Mouse (Mus musculus): ENCODE measurements around the gene Fads3. TPM values are rescaled to one million over a fixed set of nuclear protein-coding genes. Genes with fewer than 3 reads are reported as not detected.
A peak's percentile ranks its signal among the peaks of the same experiment; 100 is the strongest.

Gene Fads3
- polyA plus RNA-seq, 1 experiment from 2014 or later, result 5.3 TPM

DNA sequence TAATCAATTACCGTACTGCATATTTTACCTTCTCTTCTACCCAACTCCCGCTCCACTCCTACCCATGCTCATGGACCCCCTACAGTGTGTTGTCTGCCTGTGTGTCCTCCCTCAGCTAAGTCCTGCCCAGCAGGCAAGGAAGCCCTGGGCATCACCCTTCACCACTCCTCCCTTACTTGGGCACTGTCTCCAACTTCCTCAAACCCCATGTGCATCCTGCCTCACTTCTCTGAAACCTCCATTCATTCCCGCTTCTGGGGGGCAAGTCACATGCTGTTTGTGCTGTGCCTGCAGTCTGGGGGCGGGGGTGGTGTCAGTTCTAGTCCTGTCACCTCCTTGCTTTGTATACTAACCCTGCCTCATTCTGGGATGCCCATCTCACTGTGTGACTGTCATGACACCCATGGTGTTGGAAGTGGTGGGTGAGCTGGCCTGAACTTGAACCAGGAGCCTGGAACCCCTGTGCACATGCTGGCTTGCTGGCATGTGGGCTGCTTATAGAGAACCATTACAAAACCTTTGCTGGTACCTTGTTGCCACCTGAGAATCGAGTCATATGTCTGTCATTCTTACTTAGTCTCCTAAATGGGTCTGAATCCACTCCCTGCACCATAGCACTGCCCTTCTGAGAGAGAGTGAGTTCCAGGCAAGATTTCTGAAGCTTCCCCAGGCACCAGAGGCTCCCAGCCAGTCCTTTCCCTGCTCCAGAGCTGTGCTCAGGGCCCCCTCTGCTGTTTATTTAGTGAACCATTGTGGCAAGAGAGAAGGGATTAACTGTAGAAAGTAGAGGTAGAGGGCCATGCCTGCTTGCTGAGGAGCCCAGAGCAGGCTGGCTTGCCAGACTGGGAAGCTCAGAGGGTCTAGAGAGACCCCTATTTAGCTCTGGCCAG is 18.7 kb upstream of the Fads3 start:
- H3K9me3 ChIP-seq (replicated peaks), result no peaks in the 10 kb centered on the region
- 75% methylated on average over 5 of the region's 5 CpGs for WGBS (ENCODE audit: insufficient replicate concordance)
- peaks cover 86% of the 10 kb centered on the region for H3K4me1 ChIP-seq (replicated peaks)
- 0 out of 2 replicates have a peak overlapping the region, but pooled peaks have one; percentile 3 for H3K4me3 ChIP-seq (replicated peaks)
- no peaks in the 10 kb centered on the region for H3K27me3 ChIP-seq
- H3K36me3 ChIP-seq, result peaks cover 94% of the 10 kb centered on the region
- DNase-seq (no peak), ATAC-seq (ENCODE audit: low read depth) (no peak)
- peak overlapping the region; percentile 58 for H3K27ac ChIP-seq
- H3K4me2 ChIP-seq, result peak overlapping the region; percentile 25
- peak overlapping the region; percentile 41; the same call in 1 of the 2 replicates for H3K9ac ChIP-seq

DNA sequence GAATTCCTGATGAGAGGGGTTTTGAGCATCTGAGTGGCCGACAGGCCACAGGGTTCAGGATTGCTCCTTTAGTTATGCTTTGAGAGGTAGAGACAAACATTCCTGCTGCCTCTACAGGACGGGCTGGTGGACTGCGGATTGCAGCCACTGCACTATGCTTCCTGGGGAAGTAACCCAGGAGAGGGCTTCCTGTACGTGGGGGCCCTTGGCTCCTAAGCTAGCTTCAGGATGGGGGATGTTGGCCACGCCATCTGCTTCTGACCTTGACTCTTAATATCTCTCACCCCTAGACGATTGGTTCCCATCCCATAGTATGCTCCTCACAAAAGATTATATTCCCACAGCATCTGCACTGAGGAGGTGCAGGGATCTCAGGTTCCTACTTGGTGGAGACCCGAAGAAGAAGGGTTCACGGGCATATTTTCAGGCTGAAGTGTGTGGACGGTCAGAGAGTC is 18.0 kb upstream of the Fads3 start:
- DNase-seq (no peak), ATAC-seq (ENCODE audit: low read depth) (no peak)
- 0 out of 2 replicates have a peak overlapping the region, but pooled peaks have one; percentile 3 for H3K4me3 ChIP-seq (replicated peaks)
- no peaks in the 10 kb centered on the region for H3K27me3 ChIP-seq
- no peaks in the 10 kb centered on the region for H3K9me3 ChIP-seq (replicated peaks)
- peak overlapping the region; percentile 41; the same call in 1 of the 2 replicates for H3K9ac ChIP-seq
- 45% methylated on average over 9 of the region's 9 CpGs for WGBS (ENCODE audit: insufficient replicate concordance)
- H3K36me3 ChIP-seq, result peaks cover 98% of the 10 kb centered on the region
- peak overlapping the region; percentile 58 for H3K27ac ChIP-seq
- peak overlapping the region; percentile 25 for H3K4me2 ChIP-seq
- H3K4me1 ChIP-seq (replicated peaks), result peaks cover 83% of the 10 kb centered on the region

DNA sequence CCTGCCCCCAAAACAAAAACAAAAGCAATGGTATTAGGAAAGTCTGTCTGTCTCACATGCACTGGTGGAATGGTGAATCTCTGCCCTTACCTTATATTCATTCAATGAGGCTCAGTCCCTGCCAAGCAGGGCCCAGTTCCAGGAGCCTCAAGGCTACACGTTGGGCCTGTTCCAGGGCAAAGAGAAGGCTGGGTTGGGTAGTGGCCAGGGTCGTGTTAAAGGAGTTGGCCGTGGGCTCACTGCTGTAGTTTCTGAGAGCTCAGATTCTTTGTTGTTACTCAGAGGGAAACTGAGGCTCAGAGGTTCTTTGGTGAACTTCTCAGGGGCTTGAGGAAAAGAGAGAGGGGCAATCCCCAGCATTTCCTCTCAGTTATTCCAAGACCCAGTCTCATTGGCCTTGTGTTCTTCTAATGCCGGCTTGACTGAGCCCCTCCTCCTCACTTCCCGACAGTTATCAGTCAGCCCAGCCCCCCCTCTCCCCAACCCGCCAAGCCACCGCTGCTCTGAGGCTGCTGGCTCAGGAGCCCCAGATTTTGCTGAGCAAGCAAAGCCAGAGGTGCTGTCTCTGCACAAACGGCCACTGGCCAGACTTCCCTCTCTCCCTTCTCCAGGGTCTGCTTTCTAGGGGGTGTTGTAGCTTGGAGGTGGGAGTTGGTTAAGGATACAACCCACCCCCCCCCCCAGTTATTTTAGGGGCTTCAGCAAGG is 16.0 kb upstream of the Fads3 start:
- H3K4me1 ChIP-seq (replicated peaks), result peaks cover 65% of the 10 kb centered on the region

DNA sequence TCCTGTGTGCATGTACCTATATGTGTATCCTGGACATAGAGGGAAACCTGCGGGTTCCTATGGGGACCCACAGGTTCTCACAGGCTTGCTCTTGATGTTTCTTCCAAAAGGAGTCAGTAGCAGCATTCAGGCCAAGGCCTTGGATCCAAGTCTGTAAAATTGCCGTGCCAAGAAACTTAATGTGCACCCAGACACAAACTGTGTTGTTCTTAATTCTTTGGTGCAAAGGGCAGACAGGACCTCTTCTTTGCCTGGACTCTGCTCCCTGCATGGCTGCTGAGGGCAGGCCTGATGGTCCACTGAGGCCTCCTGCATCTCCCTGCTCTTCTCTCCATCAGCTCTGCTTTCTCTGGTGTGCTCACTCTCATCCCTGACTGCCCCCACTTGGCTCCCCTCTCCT is 11.6 kb upstream of the Fads3 start:
- no peak for ATAC-seq (ENCODE audit: low read depth)
- Histone ChIP-seq H3K36me3 (peaks cover 100% of the 10 kb centered on the region), H3K9ac (no peak overlapping the region), H3K27me3 (no peaks in the 10 kb centered on the region), H3K9me3 (replicated peaks) (no peaks in the 10 kb centered on the region), H3K4me2 (no peak overlapping the region), H3K4me1 (replicated peaks) (peaks cover 42% of the 10 kb centered on the region), H3K4me3 (replicated peaks) (no peak overlapping the region), H3K27ac (no peak overlapping the region)
- WGBS (ENCODE audit: insufficient replicate concordance), result 95% methylated on average over 2 of the region's 2 CpGs
- no peak for DNase-seq

More for the DNA sequence above, 16.0 kb upstream of the Fads3 start:
- Histone ChIP-seq H3K36me3 (peaks cover 100% of the 10 kb centered on the region), H3K9me3 (replicated peaks) (no peaks in the 10 kb centered on the region), H3K4me3 (replicated peaks) (0 out of 2 replicates have a peak overlapping the region, but pooled peaks have one; percentile 0), H3K27ac (peak overlapping the region; percentile 66), H3K4me2 (peak overlapping the region; percentile 15), H3K9ac (no peak overlapping the region), H3K27me3 (no peaks in the 10 kb centered on the region)
- ATAC-seq (ENCODE audit: low read depth), result peak; percentile 19
- no peak for DNase-seq
- 17% methylated on average over 8 of the region's 8 CpGs for WGBS (ENCODE audit: insufficient replicate concordance)

DNA sequence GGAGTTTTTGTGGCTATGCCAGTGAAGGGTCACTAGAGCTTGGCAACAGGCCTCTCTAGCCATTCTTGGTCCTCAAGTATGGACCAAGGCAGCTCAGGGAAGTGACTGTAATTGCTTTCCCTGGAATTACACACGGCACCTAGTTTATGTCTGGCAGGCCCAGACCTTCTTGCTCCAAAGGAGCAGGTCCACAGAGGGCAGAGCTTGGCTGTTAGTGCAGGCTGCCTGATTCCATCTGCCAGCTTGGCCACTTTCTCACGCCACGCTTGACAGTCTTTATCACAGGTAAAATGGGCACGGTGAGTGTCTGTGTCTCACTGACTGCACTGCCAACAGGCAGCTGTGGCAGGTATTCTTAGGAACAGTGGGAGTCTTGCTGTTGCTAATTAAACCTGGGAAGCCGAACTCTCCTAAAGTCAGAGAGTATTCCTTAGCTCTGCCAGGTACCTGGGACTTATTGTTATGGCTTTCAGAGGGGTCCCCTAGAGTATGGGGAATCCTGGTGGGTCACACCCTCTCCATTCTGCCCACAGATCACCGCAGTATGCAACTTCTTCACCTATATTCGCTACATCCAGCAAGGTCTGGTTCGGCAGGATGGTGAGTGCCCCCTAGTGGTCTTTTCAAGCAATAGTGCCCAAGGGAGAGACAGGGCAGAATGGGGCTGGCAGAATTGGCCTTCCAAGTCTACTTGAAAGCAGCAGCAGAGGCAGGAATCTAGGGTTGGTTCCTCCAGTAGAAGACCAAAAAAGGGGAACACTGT is 8.0 kb upstream of the Fads3 start:
- no peak overlapping the region; the same call in 1 of the 2 replicates for H3K27ac ChIP-seq
- no peak overlapping the region for H3K9ac ChIP-seq
- no peaks in the 10 kb centered on the region for H3K9me3 ChIP-seq (replicated peaks)
- no peaks in the 10 kb centered on the region for H3K27me3 ChIP-seq
- no peak overlapping the region for H3K4me3 ChIP-seq (replicated peaks)
- H3K4me1 ChIP-seq (replicated peaks), result peaks cover 48% of the 10 kb centered on the region
- peak; percentile 60 for DNase-seq
- ATAC-seq (ENCODE audit: low read depth), result peak; percentile 53
- no peak overlapping the region for H3K4me2 ChIP-seq
- peaks cover 98% of the 10 kb centered on the region for H3K36me3 ChIP-seq
- WGBS (ENCODE audit: insufficient replicate concordance), result 48% methylated on average over 8 of the region's 8 CpGs

DNA sequence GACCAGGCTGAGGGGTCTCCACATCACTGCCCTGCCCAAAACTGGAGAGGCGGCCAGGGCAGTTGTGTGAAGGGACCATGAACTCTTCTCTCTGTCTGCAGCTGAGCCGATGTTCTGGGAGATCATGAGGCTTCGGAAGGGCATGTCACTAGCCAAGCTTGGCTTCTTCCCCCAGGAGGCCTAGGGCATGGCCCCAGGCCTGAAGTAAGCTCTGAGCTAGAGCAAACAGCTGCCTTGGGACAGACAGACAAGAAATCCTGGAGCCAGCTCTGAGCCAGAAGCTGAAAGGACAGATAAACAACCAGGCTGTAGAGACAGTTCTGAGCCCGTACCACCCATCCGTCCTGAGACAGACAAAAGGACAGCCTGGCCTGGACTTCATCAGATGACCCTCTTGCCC is 7.0 kb upstream of the Fads3 start:
- no peaks in the 10 kb centered on the region for H3K9me3 ChIP-seq (replicated peaks)
- 89% methylated on average over 5 of the region's 5 CpGs for WGBS (ENCODE audit: insufficient replicate concordance)
- no peak overlapping the region for H3K27ac ChIP-seq
- peaks cover 54% of the 10 kb centered on the region for H3K4me1 ChIP-seq (replicated peaks)
- DNase-seq (no peak), ATAC-seq (ENCODE audit: low read depth) (peak; percentile 21)
- H3K27me3 ChIP-seq, result no peaks in the 10 kb centered on the region
- H3K4me2 ChIP-seq, result no peak overlapping the region
- no peak overlapping the region for H3K4me3 ChIP-seq (replicated peaks)
- peaks cover 96% of the 10 kb centered on the region for H3K36me3 ChIP-seq
- 0 out of 2 replicates have a peak overlapping the region, but pooled peaks have one; percentile 9 for H3K9ac ChIP-seq

DNA sequence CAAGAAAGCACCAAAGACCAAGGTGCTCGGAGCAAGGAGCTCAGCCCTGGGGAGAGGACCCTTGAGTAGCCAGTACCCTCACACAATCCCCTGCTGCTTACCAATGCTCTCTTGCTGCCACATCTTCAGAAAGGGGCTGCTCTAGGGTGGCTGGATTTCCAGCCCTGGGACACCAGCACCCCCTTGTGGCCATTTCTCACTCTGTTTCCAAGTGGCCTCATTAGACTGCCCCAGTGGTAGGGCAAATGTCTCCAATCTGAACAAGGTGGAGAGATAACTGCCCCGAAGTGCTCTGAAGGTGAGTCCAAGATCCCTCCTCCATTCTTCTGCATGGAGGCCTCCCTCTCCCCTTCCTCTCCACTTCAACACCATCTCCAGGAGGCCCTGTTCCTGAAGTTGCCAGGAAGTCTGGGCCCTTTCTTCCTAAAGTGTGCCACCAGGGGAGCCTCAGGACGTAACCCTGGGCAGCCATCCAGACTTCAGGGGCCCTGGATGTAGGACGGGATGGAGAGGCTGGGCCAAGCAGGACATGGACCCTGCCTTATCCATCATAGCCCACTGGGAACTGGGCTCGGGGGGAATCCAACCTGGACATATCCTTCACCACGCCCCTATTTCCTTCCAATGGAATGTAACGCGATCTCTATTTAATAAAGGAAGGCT is 6.5 kb upstream of the Fads3 start:
- H3K4me3 ChIP-seq (replicated peaks), result no peak overlapping the region
- H3K4me1 ChIP-seq (replicated peaks), result peaks cover 54% of the 10 kb centered on the region
- H3K27ac ChIP-seq, result no peak overlapping the region
- peaks cover 90% of the 10 kb centered on the region for H3K36me3 ChIP-seq
- H3K4me2 ChIP-seq, result no peak overlapping the region
- ATAC-seq (ENCODE audit: low read depth) (peak; percentile 66), DNase-seq (peak; percentile 66)
- 0 out of 2 replicates have a peak overlapping the region, but pooled peaks have one; percentile 9 for H3K9ac ChIP-seq
- WGBS (ENCODE audit: insufficient replicate concordance), result 74% methylated on average over 8 of the region's 8 CpGs
- H3K27me3 ChIP-seq, result no peaks in the 10 kb centered on the region
- no peaks in the 10 kb centered on the region for H3K9me3 ChIP-seq (replicated peaks)

DNA sequence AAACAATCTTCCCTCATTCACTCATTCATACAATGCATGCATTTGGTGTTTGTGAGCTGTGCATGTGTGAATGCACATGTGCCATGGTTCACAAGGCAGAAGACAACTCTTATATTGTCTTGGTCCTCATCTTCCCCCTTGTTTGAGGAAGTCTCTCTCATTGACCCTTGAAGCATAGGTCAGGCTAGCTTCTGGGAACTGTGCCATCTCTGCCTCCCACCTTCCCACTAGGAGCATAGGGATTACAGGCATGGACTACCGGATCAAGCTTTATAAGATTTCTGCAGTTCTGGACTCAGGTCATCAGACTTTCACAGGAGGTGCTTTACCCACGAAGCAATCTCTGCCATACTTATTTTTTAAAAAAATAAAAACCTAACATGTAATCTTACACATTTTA is 3.8 kb upstream of the Fads3 start:
- no peaks in the 10 kb centered on the region for H3K9me3 ChIP-seq (replicated peaks)
- H3K4me2 ChIP-seq, result no peak overlapping the region
- WGBS (ENCODE audit: insufficient replicate concordance), result 67% methylated on average over 2 of the region's 2 CpGs
- H3K36me3 ChIP-seq, result peaks cover 64% of the 10 kb centered on the region
- no peak overlapping the region for H3K4me3 ChIP-seq (replicated peaks)
- DNase-seq (no peak), ATAC-seq (ENCODE audit: low read depth) (no peak)
- no peak overlapping the region for H3K9ac ChIP-seq
- H3K27me3 ChIP-seq, result peaks cover 20% of the 10 kb centered on the region; the same call in 1 of the 2 replicates
- H3K27ac ChIP-seq, result no peak overlapping the region
- H3K4me1 ChIP-seq (replicated peaks), result peaks cover 75% of the 10 kb centered on the region

DNA sequence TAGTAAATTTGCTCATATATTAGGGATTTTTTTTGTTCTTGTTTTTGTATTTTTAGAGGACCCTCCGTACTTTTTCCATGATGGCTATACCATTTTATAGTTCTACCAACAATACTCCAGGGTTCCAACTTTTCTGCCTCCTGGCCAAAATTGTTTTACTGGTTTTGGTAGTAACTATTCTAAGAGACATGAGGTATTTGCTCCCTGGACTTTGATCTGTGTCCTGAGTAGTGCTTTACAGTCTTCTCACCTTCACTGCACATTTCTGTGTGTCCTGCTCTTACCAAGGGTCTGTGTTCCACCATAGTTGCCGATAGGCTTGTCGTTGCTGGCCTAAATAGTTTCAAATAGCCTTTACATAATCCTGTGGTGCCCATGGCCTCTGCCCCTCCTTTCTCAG is 3.0 kb upstream of the Fads3 start:
- Histone ChIP-seq H3K27ac (no peak overlapping the region), H3K36me3 (peaks cover 56% of the 10 kb centered on the region), H3K9me3 (replicated peaks) (no peaks in the 10 kb centered on the region), H3K4me2 (no peak overlapping the region), H3K27me3 (peaks cover 20% of the 10 kb centered on the region; the same call in 1 of the 2 replicates), H3K9ac (no peak overlapping the region), H3K4me3 (replicated peaks) (no peak overlapping the region), H3K4me1 (replicated peaks) (peaks cover 75% of the 10 kb centered on the region)
- ATAC-seq (ENCODE audit: low read depth), result no peak
- 85% methylated on average over 3 of the region's 3 CpGs for WGBS (ENCODE audit: insufficient replicate concordance)
- DNase-seq, result no peak

DNA sequence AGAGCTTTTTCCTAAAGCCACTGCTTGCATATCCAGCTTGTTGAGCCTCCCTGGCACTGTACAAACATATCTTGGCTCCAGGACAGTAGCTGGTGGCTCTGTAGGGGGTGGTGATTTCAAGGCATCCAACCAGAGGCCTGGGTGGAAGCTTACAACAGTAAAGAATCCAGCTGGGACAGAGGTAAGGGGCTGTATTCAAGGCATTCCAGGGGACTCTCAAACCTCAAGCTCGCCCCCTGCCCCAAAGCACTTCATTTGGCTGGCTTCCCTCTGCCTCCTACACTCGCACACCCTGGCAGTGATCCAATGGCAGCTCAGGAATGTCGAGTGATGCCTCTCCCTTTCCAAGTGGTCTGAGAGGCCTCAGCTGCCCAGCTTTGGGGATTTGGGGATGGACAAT is 2.5 kb upstream of the Fads3 start:
- no peaks in the 10 kb centered on the region for H3K9me3 ChIP-seq (replicated peaks)
- WGBS (ENCODE audit: insufficient replicate concordance), result 57% methylated on average over 3 of the region's 3 CpGs
- peaks cover 79% of the 10 kb centered on the region for H3K4me1 ChIP-seq (replicated peaks)
- no peak overlapping the region for H3K4me2 ChIP-seq
- H3K36me3 ChIP-seq, result peaks cover 50% of the 10 kb centered on the region
- no peak overlapping the region for H3K4me3 ChIP-seq (replicated peaks)
- no peak overlapping the region for H3K27ac ChIP-seq
- DNase-seq, result no peak
- no peak for ATAC-seq (ENCODE audit: low read depth)
- no peak overlapping the region for H3K9ac ChIP-seq
- H3K27me3 ChIP-seq, result peaks cover 20% of the 10 kb centered on the region; the same call in 1 of the 2 replicates

Data from liver, embryonic 13.5 days (tissue).